Mouse (Mus musculus) left cerebral cortex, adult 2 months (tissue): ENCODE data around the gene Pdpk1. TPM values are rescaled to one million over a fixed set of nuclear protein-coding genes. Genes with fewer than 3 reads are reported as not detected.
A peak's percentile ranks its signal among the peaks of the same experiment; 100 is the strongest.

Source experiments
- DNase-seq, 2 experiments: peaks; one replicate each; pipeline ENCODE4 v3.0.0; 2021 to 2022; ENCODE audit warnings: low spot score in 2 of 2, mixed read lengths in 1 of 2; ENCODE audit errors: extremely low spot score in 1 of 2
- H3K27ac ChIP-seq: fragments of 200-600 bp; 2 replicates; pipeline ENCODE4 v1.8.1; 2022
- H3K4me3 ChIP-seq: fragments of 200-600 bp; 2 replicates; pipeline ENCODE4 v1.8.1; 2022
- CTCF ChIP-seq: fragments of 200-600 bp; IDR thresholded peaks from 2 replicates; pipeline ENCODE4 v1.8.1; 2022; ENCODE audit warnings: antibody characterized with exemption, mild to moderate bottlenecking, moderate library complexity
- intact Hi-C: fragments of 180-260 bp; cut with DNase I; formaldehyde crosslinking; loops from one replicate; pipeline ENCODE4 v1.15.1; 2025
- total RNA-seq, 2 experiments: library from RNA; stranded (reverse); gene quantifications; 2 replicates each; pipeline ENCODE4 v1.2.3; 2021

The Pdpk1 gene
- total RNA-seq, 2 experiments from 2014 or later: 114 to 116 TPM

- Histone ChIP-seq H3K27ac (no peak overlapping the region), H3K4me3 (no peak overlapping the region)
- intact Hi-C loops: no loop called here
- TF ChIP-seq CTCF: no peak
- no peak for DNase-seq
These were observed 10.7 kb upstream of the Pdpk1 start for GRCm38 (mm10) chr17:24161466-24161865.

DNA sequence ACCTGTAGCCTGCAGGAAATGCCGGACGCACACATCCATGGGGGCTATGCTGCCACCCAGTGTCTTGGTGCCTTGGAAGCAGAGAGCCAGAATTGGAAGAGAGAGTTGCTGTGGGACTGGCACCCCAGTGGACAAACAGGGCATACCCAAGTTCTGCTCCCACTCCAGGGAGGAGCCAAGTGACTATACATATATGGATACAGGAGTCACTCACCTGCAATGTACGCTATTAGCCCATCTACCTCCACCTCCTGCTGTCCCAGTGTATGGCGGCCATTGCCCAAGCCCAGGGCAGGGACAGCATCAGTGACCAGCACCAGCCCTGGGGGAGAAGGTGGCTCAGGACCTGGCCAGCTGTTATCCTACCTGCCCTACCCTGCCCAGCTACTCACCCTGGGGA lies 6.8 kb upstream of the Pdpk1 start:
- H3K4me3 ChIP-seq: no peak overlapping the region

GRCm38 (mm10) chr17:24157121-24157520 lies 6.4 kb upstream of the Pdpk1 start:
- no peak for DNase-seq
- intact Hi-C loops: no loop called here
- TF ChIP-seq CTCF: no peak
- no peak overlapping the region for H3K27ac ChIP-seq
- no peak overlapping the region for H3K4me3 ChIP-seq

More for the DNA sequence above, 6.8 kb upstream of the Pdpk1 start:
- TF ChIP-seq CTCF: no peak
- H3K27ac ChIP-seq: no peak overlapping the region
- DNase-seq: no peak
- intact Hi-C loops: no loop called here

GRCm38 (mm10) chr17:24156394-24156793 lies 5.7 kb upstream of the Pdpk1 start:
- no peak for DNase-seq
- Histone ChIP-seq H3K27ac (no peak overlapping the region), H3K4me3 (no peak overlapping the region)
- intact Hi-C loops: no loop called here
- TF ChIP-seq CTCF: no peak

DNA sequence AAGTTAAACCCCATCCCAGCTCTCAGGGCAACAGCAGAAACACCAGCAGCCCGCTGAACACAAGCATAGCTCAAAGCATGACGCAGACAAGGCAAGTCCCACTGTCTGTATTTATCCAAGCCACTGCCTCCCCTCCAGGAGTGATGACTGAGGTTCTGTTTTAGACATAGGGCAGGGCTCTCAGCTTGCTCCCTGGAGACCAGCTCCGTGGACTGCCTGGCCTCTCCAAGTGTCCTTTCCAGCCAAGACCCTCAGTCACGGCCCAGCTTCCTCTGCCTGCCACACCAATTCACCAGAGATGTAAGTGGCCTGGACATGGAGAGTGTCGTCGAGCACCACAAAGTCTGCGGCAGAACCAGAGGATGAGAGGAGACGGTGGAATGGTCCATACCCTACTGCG lies 5.0 kb upstream of the Pdpk1 start:
- H3K27ac ChIP-seq: no peak overlapping the region
- no peak for TF ChIP-seq CTCF
- no peak overlapping the region for H3K4me3 ChIP-seq
- no peak for DNase-seq
- intact Hi-C loops: no loop called here

DNA sequence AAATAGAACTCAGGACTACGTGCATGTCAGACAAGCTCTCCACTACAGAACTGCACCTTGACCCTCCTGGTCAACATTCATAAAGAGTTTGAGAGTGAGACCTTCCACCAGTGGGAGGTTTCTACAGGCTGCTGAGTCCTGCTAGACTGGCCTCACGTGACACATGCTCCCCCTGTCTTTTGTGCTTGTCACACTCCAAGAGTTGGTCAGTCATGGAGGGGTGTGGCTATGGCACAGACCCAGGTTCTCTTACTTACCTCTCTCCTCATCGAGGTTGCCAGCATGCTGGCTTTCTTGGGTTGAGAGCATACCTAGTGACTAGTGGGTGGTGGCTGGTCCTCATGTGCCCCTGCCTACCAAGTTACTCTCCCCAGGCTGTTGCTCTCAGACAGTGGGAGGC lies 3.7 kb upstream of the Pdpk1 start:
- Histone ChIP-seq H3K27ac (no peak overlapping the region), H3K4me3 (no peak overlapping the region)
- no peak for DNase-seq
- TF ChIP-seq CTCF: no peak
- intact Hi-C loops: loop anchor here (5.0 kb wide), 1 partner anchor 153 kb away; no protein-coding TSS in a partner anchor

DNA sequence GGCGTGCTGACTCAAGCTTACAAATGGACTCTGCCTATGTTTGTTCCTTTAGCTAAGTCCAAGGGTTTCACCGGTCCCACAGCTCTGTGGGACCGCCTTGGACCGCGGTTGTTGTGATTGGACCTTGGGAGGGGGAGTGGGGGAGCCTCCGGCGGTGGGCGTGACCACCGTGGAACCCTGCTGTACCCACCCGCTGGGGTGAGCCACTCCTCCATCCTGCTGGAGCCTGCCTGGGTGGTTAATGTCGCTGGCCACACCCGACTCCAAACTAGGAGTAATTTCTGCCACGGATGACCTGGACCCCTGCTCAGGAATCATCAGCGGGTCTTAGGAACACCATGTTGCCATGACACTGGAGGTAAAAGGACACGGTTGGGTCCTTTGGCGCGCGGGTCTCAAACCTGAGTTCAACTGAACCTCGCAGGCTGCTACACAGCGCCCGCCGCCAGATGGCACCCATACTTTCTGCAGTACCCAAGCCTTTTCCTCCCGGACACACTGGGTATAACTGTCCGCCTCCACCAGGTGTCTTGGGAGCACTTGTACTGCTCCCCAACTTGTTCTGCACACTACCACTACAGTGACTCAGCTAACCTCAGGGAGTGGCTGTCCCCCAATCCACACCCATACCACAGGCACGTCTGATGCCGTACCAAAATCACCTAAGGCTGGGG lies 1.3 kb upstream of the Pdpk1 start:
- peak overlapping the region; percentile 46 for H3K4me3 ChIP-seq
- intact Hi-C loops: loop anchor here (2.0 to 5.0 kb wide), 2 partner anchors 155 to 239 kb away; no protein-coding TSS in a partner anchor
- DNase-seq: peak; percentile 74 to 76
- peak; percentile 94 for TF ChIP-seq CTCF
- no peak overlapping the region for H3K27ac ChIP-seq

GRCm38 (mm10) chr17:24151382-24151781 lies 658 bp upstream of the Pdpk1 start:
- no peak overlapping the region for H3K27ac ChIP-seq
- TF ChIP-seq CTCF: no peak
- H3K4me3 ChIP-seq: no peak overlapping the region
- DNase-seq: no peak
- intact Hi-C loops: loop anchor here (5.0 kb wide), 1 partner anchor 156 kb away; no protein-coding TSS in a partner anchor

- no peak for DNase-seq
- Histone ChIP-seq H3K4me3 (no peak overlapping the region), H3K27ac (no peak overlapping the region)
- intact Hi-C loops: no loop called here
- no peak for TF ChIP-seq CTCF
These were observed 1.3 kb downstream of the Pdpk1 start for GRCm38 (mm10) chr17:24149421-24149820.

GRCm38 (mm10) chr17:24142897-24143296 lies 7.8 kb downstream of the Pdpk1 start:
- no peak overlapping the region for H3K27ac ChIP-seq
- no peak for DNase-seq
- intact Hi-C loops: no loop called here
- H3K4me3 ChIP-seq: no peak overlapping the region
- TF ChIP-seq CTCF: no peak

DNA sequence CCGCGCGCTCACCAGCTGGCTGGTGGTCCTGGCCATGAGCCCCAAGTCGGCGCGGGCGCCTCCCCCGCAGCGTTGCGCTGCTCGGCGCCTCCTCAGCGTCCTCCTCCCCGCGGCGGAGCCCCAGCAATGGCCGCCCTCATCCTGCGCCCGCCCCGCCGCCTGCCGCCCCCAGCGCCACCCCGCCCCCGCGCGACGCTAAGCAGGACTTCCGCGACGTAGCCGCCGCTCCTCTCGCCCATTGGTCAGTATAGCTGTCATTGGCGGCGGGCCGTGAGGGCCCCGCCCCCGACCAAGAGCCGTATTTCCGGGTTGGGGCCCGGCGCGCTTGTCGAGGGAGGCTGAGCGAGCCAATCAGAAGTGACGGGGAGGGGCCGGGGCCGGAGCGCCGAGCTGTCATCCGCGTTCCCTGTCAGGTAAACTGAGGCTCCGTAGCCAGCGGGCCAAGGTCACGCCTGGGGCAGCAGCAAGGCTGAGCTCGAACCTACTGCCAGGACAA lies 9.3 kb downstream of the Pdpk1 start:
- intact Hi-C loops: no loop called here
- TF ChIP-seq CTCF: no peak
- peak; percentile 97 to 98 for DNase-seq
- Histone ChIP-seq H3K4me3 (peak overlapping the region; percentile 98), H3K27ac (peak overlapping the region; percentile 93)

- Histone ChIP-seq H3K27ac (peak overlapping the region; percentile 93), H3K4me3 (peak overlapping the region; percentile 98)
- no peak for TF ChIP-seq CTCF
- intact Hi-C loops: no loop called here
- no peak for DNase-seq
These were observed 9.8 kb downstream of the Pdpk1 start for GRCm38 (mm10) chr17:24140845-24141424.
